Mouse (Mus musculus) brown adipose tissue, adult 24 weeks (tissue): Measurements from ENCODE around the gene Tmem203. TPM values are rescaled to one million over a fixed set of nuclear protein-coding genes. Genes with fewer than 3 reads are reported as not detected.

Source experiments
- H3K27ac ChIP-seq: fragments of 200-500 bp; replicated peaks from 2 replicates; pipeline ENCODE4 v1.5.1; 2012; ENCODE audit warnings: low read depth, mild to moderate bottlenecking, low read length
- H3K4me1 ChIP-seq: fragments of 200-500 bp; 2 replicates; pipeline ENCODE4 v1.6.1; 2012; ENCODE audit warnings: low read length, mixed read lengths; ENCODE audit not compliant: control insufficient read depth, insufficient read depth, insufficient read length
- H3K4me3 ChIP-seq: fragments of 200-500 bp; 2 replicates; pipeline ENCODE4 v1.5.1; 2012; ENCODE audit warnings: low read depth, mild to moderate bottlenecking, low read length, moderate library complexity; ENCODE audit not compliant: insufficient read depth
- polyA plus RNA-seq: library from polyadenylated mRNA; stranded (reverse); fragments of >200 nt; gene quantifications from 2 replicates; pipeline ENCODE4 v1.2.4, GENCODE M21; 2012; ENCODE audit not compliant: missing spikeins, insufficient read depth, insufficient read length

Tmem203 gene
- polyA plus RNA-seq = 13.5 and 18.9 TPM in 2 replicates

- Histone ChIP-seq H3K27ac (peak within 1 kb of the TSS; percentile 59; the same call in 1 of the 2 replicates), H3K4me1 (no peaks in the 10 kb centered on the region), H3K4me3 (peak within 1 kb of the TSS; percentile 98)
Observed at GRCm38 (mm10) chr2:25255284-25255779, at the start of gene Tmem203. Gene Tmem203 (plus strand): TSS chr2:25255439.

GRCm38 (mm10) chr2:25207593-25207992 lies 47.6 kb upstream of the Tmem203 start:
- no peak overlapping the region for H3K27ac ChIP-seq
- H3K4me3 ChIP-seq = no peak overlapping the region
- peaks cover 10% of the 10 kb centered on the region for H3K4me1 ChIP-seq

GRCm38 (mm10) chr2:25210686-25211085 lies 44.6 kb upstream of the Tmem203 start:
- peaks cover 10% of the 10 kb centered on the region for H3K4me1 ChIP-seq

GRCm38 (mm10) chr2:25211121-25211670 lies 44.0 kb upstream of the Tmem203 start, which contains the start of gene Nelfb:
Gene Nelfb (minus strand): TSS chr2:25211489.
- Histone ChIP-seq H3K4me1 (peaks cover 10% of the 10 kb centered on the region), H3K4me3 (peak within 1 kb of the TSS; percentile 75), H3K27ac (peak within 1 kb of the TSS; percentile 83)

More at GRCm38 (mm10) chr2:25210686-25211085, 44.6 kb upstream of the Tmem203 start:
- Histone ChIP-seq H3K27ac (peak overlapping the region; percentile 83), H3K4me3 (peak overlapping the region; percentile 75)

GRCm38 (mm10) chr2:25213266-25213865 lies 41.9 kb upstream of the Tmem203 start:
- peaks cover 10% of the 10 kb centered on the region for H3K4me1 ChIP-seq
- no peak overlapping the region for H3K4me3 ChIP-seq
- no peak overlapping the region for H3K27ac ChIP-seq

- Histone ChIP-seq H3K27ac (no peak within 1 kb of the TSS), H3K4me1 (peaks cover 10% of the 10 kb centered on the region), H3K4me3 (no peak within 1 kb of the TSS)
Observed at GRCm38 (mm10) chr2:25214444-25214843, 40.8 kb upstream of the Tmem203 start, which contains the start of gene Stpg3. Gene Stpg3 (minus strand): TSS chr2:25214637.

- H3K4me3 ChIP-seq = no peak overlapping the region
- no peak overlapping the region for H3K27ac ChIP-seq
- H3K4me1 ChIP-seq = peaks cover 2% of the 10 kb centered on the region; the same call in 1 of the 2 replicates
Observed at GRCm38 (mm10) chr2:25217666-25218065, 37.6 kb upstream of the Tmem203 start.

GRCm38 (mm10) chr2:25218445-25218844 lies 36.8 kb upstream of the Tmem203 start, which contains the start of gene Fam166a:
Gene Fam166a (plus strand): TSS chr2:25218745.
- H3K27ac ChIP-seq = no peak within 1 kb of the TSS
- peaks cover 2% of the 10 kb centered on the region; the same call in 1 of the 2 replicates for H3K4me1 ChIP-seq
- H3K4me3 ChIP-seq = no peak within 1 kb of the TSS

GRCm38 (mm10) chr2:25221331-25221772 lies 33.9 kb upstream of the Tmem203 start:
- H3K4me1 ChIP-seq = peaks cover 7% of the 10 kb centered on the region; the same call in 1 of the 2 replicates
- no peak overlapping the region for H3K27ac ChIP-seq
- no peak overlapping the region for H3K4me3 ChIP-seq

- Histone ChIP-seq H3K27ac (peak overlapping the region; percentile 87), H3K4me1 (peaks cover 11% of the 10 kb centered on the region), H3K4me3 (peak overlapping the region; percentile 78)
Observed at GRCm38 (mm10) chr2:25223681-25224491, 31.4 kb upstream of the Tmem203 start.

GRCm38 (mm10) chr2:25224492-25224765 lies 30.8 kb upstream of the Tmem203 start, which contains the start of gene Tubb4b:
Gene Tubb4b (minus strand): TSS chr2:25224702.
- peaks cover 11% of the 10 kb centered on the region for H3K4me1 ChIP-seq
- peak within 1 kb of the TSS; percentile 78 for H3K4me3 ChIP-seq
- H3K27ac ChIP-seq = peak within 1 kb of the TSS; percentile 90

- peaks cover 11% of the 10 kb centered on the region for H3K4me1 ChIP-seq
- peak overlapping the region; percentile 90 for H3K27ac ChIP-seq
Observed at GRCm38 (mm10) chr2:25224766-25225752, 30.2 kb upstream of the Tmem203 start.

GRCm38 (mm10) chr2:25225811-25226379 lies 29.3 kb upstream of the Tmem203 start:
- Histone ChIP-seq H3K4me1 (peaks cover 11% of the 10 kb centered on the region), H3K27ac (peak overlapping the region; percentile 65), H3K4me3 (no peak overlapping the region)

More at GRCm38 (mm10) chr2:25224766-25225752, 30.2 kb upstream of the Tmem203 start:
- peak overlapping the region; percentile 76 for H3K4me3 ChIP-seq

GRCm38 (mm10) chr2:25226864-25227263 lies 28.4 kb upstream of the Tmem203 start:
- Histone ChIP-seq H3K27ac (peak overlapping the region; percentile 66), H3K4me1 (peaks cover 11% of the 10 kb centered on the region), H3K4me3 (no peak overlapping the region)
